Mouse (Mus musculus) MEL (cell line): ENCODE measurements around the gene Wdr4. TPM values are rescaled to one million over a fixed set of nuclear protein-coding genes. Genes with fewer than 3 reads are reported as not detected.

ENCODE experiments used
- DNase-seq: peaks from one replicate; pipeline ENCODE4 v3.0.0; 2011; ENCODE audit warnings: low read depth, low spot score
- H3K27ac ChIP-seq: 2 replicates; pipeline ENCODE4 v1.5.1; 2012; ENCODE audit warnings: low read depth, mild to moderate bottlenecking, control low read depth, low read length, moderate library complexity; ENCODE audit not compliant: control insufficient read depth
- H3K27me3 ChIP-seq, 2 experiments: fragments of 150-350 bp in 1 of 2; sonication (generic) in 1 of 2; 2 replicates each; pipeline ENCODE4 v1.6.1; 2012; ENCODE audit warnings: low read length in 2 of 2, mild to moderate bottlenecking in 2 of 2, improper control_type of control experiment in 1 of 2, moderate library complexity in 1 of 2; ENCODE audit not compliant: insufficient read depth in 2 of 2, control insufficient read depth in 1 of 2
- H3K36me3 ChIP-seq, 2 experiments: 2 replicates each; pipeline ENCODE4 v1.6.1; 2012 to 2014; ENCODE audit warnings: low read length in 2 of 2, improper control_type of control experiment in 1 of 2, inconsistent platforms in 1 of 2, mild to moderate bottlenecking in 1 of 2; ENCODE audit not compliant: insufficient read depth in 2 of 2, control insufficient read depth in 1 of 2
- H3K4me1 ChIP-seq, 2 experiments: fragments of 150-350 bp in 1 of 2; sonication (generic) in 1 of 2; 2 replicates each; pipeline ENCODE4 v1.6.1; 2012; ENCODE audit warnings: low read length in 2 of 2, improper control_type of control experiment in 1 of 2, mild to moderate bottlenecking in 1 of 2; ENCODE audit not compliant: insufficient read depth in 2 of 2, control insufficient read depth in 1 of 2
- H3K4me3 ChIP-seq, 2 experiments: fragments of 150-350 bp in 1 of 2; sonication (generic) in 1 of 2; 2 replicates each; pipeline ENCODE4 v1.5.1; 2012; ENCODE audit warnings: low read depth in 2 of 2, low read length in 2 of 2, mild to moderate bottlenecking in 2 of 2, moderate library complexity in 2 of 2, control low read depth in 1 of 2, improper control_type of control experiment in 1 of 2; ENCODE audit not compliant: control insufficient read depth in 1 of 2, insufficient read depth in 1 of 2
- H3K79me2 ChIP-seq: 2 replicates; pipeline ENCODE4 v1.6.1; 2012; ENCODE audit warnings: mild to moderate bottlenecking, low read length, moderate library complexity; ENCODE audit not compliant: control insufficient read depth, poor library complexity, insufficient read depth
- H3K9ac ChIP-seq: 2 replicates; pipeline ENCODE4 v1.6.1; 2012; ENCODE audit warnings: low read depth, mild to moderate bottlenecking, control low read depth, low read length, moderate library complexity; ENCODE audit not compliant: control insufficient read depth, poor library complexity, severe bottlenecking
- H3K9me3 ChIP-seq: fragments of 150-350 bp; sonication (generic); replicated peaks from 2 replicates; pipeline ENCODE4 v1.6.1; 2012; ENCODE audit warnings: mild to moderate bottlenecking, low read length, improper control_type of control experiment, moderate library complexity; ENCODE audit not compliant: insufficient read depth
- BHLHE40 ChIP-seq: IDR thresholded peaks from 2 replicates; pipeline ENCODE4 v1.6.1; 2012; ENCODE audit warnings: low read depth, mild to moderate bottlenecking, inconsistent platforms, low read length, improper control_type of control experiment, borderline replicate concordance
- CTCF ChIP-seq, 3 experiments: IDR thresholded peaks in 2 of 3; conservative IDR thresholded peaks in 1 of 3; 2 replicates each; pipeline ENCODE4 v1.5.1; 2011 to 2012; ENCODE audit warnings: low read length in 3 of 3, low read depth in 2 of 3, mild to moderate bottlenecking in 2 of 3, improper control_type of control experiment in 1 of 3, inconsistent platforms in 1 of 3, mixed read lengths in 1 of 3, moderate library complexity in 1 of 3; ENCODE audit not compliant: control insufficient read depth in 1 of 3, insufficient read depth in 1 of 3, poor library complexity in 1 of 3, severe bottlenecking in 1 of 3
- E2F4 ChIP-seq: IDR thresholded peaks from 2 replicates; pipeline ENCODE4 v1.6.1; 2011; ENCODE audit warnings: low read depth, low read length, improper control_type of control experiment, borderline replicate concordance
- EP300 ChIP-seq, 2 experiments: IDR thresholded peaks; 2 replicates each; pipeline ENCODE4 v1.6.1; 2011; ENCODE audit warnings: improper control_type of control experiment in 2 of 2, low read length in 2 of 2, low read depth in 1 of 2, mild to moderate bottlenecking in 1 of 2
- GABPA ChIP-seq: IDR thresholded peaks from 2 replicates; pipeline ENCODE4 v1.6.1; 2012; ENCODE audit warnings: low read depth, mild to moderate bottlenecking, inconsistent platforms, low read length, improper control_type of control experiment, moderate library complexity
- HCFC1 ChIP-seq: IDR thresholded peaks from 2 replicates; pipeline ENCODE4 v1.6.1; 2012; ENCODE audit warnings: low read depth, mild to moderate bottlenecking, inconsistent platforms, low read length, improper control_type of control experiment, moderate library complexity
- JUND ChIP-seq: IDR thresholded peaks from 2 replicates; pipeline ENCODE4 v1.6.1; 2011; ENCODE audit warnings: low read depth, mild to moderate bottlenecking, improper control_type of control experiment, low read length
- MAFK ChIP-seq: IDR thresholded peaks from 2 replicates; pipeline ENCODE4 v1.6.1; 2011; ENCODE audit warnings: low read depth, mild to moderate bottlenecking, low read length, improper control_type of control experiment, borderline replicate concordance
- MAX ChIP-seq: IDR thresholded peaks from 2 replicates; pipeline ENCODE4 v1.6.1; 2011; ENCODE audit warnings: low read length, improper control_type of control experiment
- MAZ ChIP-seq: IDR thresholded peaks from 2 replicates; pipeline ENCODE4 v1.6.1; 2012; ENCODE audit warnings: low read depth, mild to moderate bottlenecking, inconsistent platforms, low read length, improper control_type of control experiment
- MEF2A ChIP-seq: IDR thresholded peaks from 2 replicates; pipeline ENCODE4 v1.6.1; 2014; ENCODE audit warnings: low read depth, mild to moderate bottlenecking, inconsistent platforms, low read length, improper control_type of control experiment; ENCODE audit not compliant: poor library complexity, insufficient replicate concordance, severe bottlenecking; ENCODE audit errors: extremely low read depth
- MYB ChIP-seq: IDR thresholded peaks from 2 replicates; pipeline ENCODE4 v1.6.1; 2011; ENCODE audit warnings: mild to moderate bottlenecking, low read depth, low read length, improper control_type of control experiment
- MYC ChIP-seq: IDR thresholded peaks from 2 replicates; pipeline ENCODE4 v1.6.1; 2011; ENCODE audit warnings: low read depth, mild to moderate bottlenecking, low read length, improper control_type of control experiment, moderate library complexity
- NELFE ChIP-seq: IDR thresholded peaks from 2 replicates; pipeline ENCODE4 v1.6.1; 2011; ENCODE audit warnings: low read depth, low read length, improper control_type of control experiment
- NRF1 ChIP-seq: IDR thresholded peaks from 2 replicates; pipeline ENCODE4 v1.6.1; 2014; ENCODE audit warnings: low read depth, mild to moderate bottlenecking, inconsistent platforms, low read length, improper control_type of control experiment, moderate library complexity; ENCODE audit not compliant: poor library complexity, insufficient read depth, severe bottlenecking
- POLR2AphosphoS2 ChIP-seq: IDR thresholded peaks from 2 replicates; pipeline ENCODE4 v1.6.1; 2011; ENCODE audit warnings: low read length, improper control_type of control experiment
- RAD21 ChIP-seq: IDR thresholded peaks from 2 replicates; pipeline ENCODE4 v1.6.1; 2011; ENCODE audit warnings: mild to moderate bottlenecking, low read depth, low read length, improper control_type of control experiment
- SMC3 ChIP-seq: IDR thresholded peaks from 2 replicates; pipeline ENCODE4 v1.6.1; 2011; ENCODE audit warnings: low read depth, low read length, improper control_type of control experiment
- TAL1 ChIP-seq: IDR thresholded peaks from 2 replicates; pipeline ENCODE4 v1.6.1; 2012; ENCODE audit warnings: mild to moderate bottlenecking, inconsistent platforms, low read length, moderate library complexity, mixed read lengths
- TBP ChIP-seq: IDR thresholded peaks from 2 replicates; pipeline ENCODE4 v1.8.0; 2011; ENCODE audit warnings: low read depth, low read length, improper control_type of control experiment
- ZC3H11A ChIP-seq: IDR thresholded peaks from 2 replicates; pipeline ENCODE4 v1.6.1; 2012; ENCODE audit warnings: low read depth, mild to moderate bottlenecking, inconsistent platforms, low read length, improper control_type of control experiment
- ZKSCAN1 ChIP-seq: IDR thresholded peaks from 2 replicates; pipeline ENCODE4 v1.6.1; 2012; ENCODE audit warnings: low read depth, mild to moderate bottlenecking, inconsistent platforms, low read length, improper control_type of control experiment, moderate library complexity
- ZNF384 ChIP-seq: IDR thresholded peaks from 2 replicates; pipeline ENCODE4 v1.6.1; 2012; ENCODE audit warnings: low read depth, mild to moderate bottlenecking, inconsistent platforms, low read length, improper control_type of control experiment
- polyA plus RNA-seq, 2 experiments: library from polyadenylated mRNA; stranded (reverse) in 1 of 2; unstranded in 1 of 2; fragments of >175 nt in 1 of 2; fragments of >200 nt in 1 of 2; gene quantifications; 2 replicates each; pipeline versions ENCODE4 v1.2.1 to v1.2.4; 2012; ENCODE audit warnings: low replicate concordance in 2 of 2, low read depth in 1 of 2; ENCODE audit not compliant: insufficient read length in 2 of 2, insufficient read depth in 1 of 2, missing spikeins in 1 of 2
- total RNA-seq: library from RNA; depleted of rRNA; stranded (reverse); fragments of 300-350 nt; gene quantifications from 2 replicates; pipeline ENCODE4 v1.2.3, GENCODE M21; 2012

Wdr4 gene
- total and polyA plus RNA-seq, 3 experiments, result 109 to 118 TPM; not detected in 1

GRCm38 (mm10) chr17:31466854-31467253 is 52.9 kb downstream of the Wdr4 start:
- H3K36me3 ChIP-seq, result no peaks in the 10 kb centered on the region
- peak; percentile 62 to 86 (median 73) for TF ChIP-seq CTCF (IDR thresholded peaks at IDR 0.05 in 2 of 3, conservative IDR thresholded peaks at IDR 0.05 in 1 of 3; ENCODE audit: control insufficient read depth in 1 of 3, insufficient read depth in 1 of 3, low read depth in 2 of 3, low read length in 3 of 3, poor library complexity in 1 of 3, severe bottlenecking in 1 of 3)
- peak; percentile 22; the same call in 1 of the 2 replicates for TF ChIP-seq ZC3H11A
- peak; percentile 60 for TF ChIP-seq SMC3
- no peak for TF ChIP-seq MEF2A
- no peak for TF ChIP-seq MAX
- TF ChIP-seq ZNF384, result no peak
- no peak for TF ChIP-seq EP300 (IDR thresholded peaks at IDR 0.05; ENCODE audit: low read depth in 1 of 2, low read length in 2 of 2)
- no peak for TF ChIP-seq TAL1
- TF ChIP-seq RAD21, result peak; percentile 45
- peaks cover 0 to 2% of the 10 kb centered on the region in 2 experiments; a peak in 1 of 4 replicates for H3K27me3 ChIP-seq
- no peak overlapping the region for H3K9ac ChIP-seq
- peak; percentile 50 for DNase-seq
- H3K79me2 ChIP-seq, result no peaks in the 10 kb centered on the region
- H3K4me3 ChIP-seq, result no peak overlapping the region
- H3K27ac ChIP-seq, result no peak overlapping the region
- H3K4me1 ChIP-seq, result no peaks in the 10 kb centered on the region
- no peaks in the 10 kb centered on the region for H3K9me3 ChIP-seq

- no peak for DNase-seq
- Histone ChIP-seq H3K9ac (no peak overlapping the region), H3K9me3 (no peaks in the 10 kb centered on the region), H3K36me3 (no peaks in the 10 kb centered on the region), H3K27ac (no peak overlapping the region), H3K27me3 (peaks cover 0 to 8% of the 10 kb centered on the region in 2 experiments; a peak in 3 of 4 replicates), H3K4me3 (no peak overlapping the region), H3K79me2 (no peaks in the 10 kb centered on the region), H3K4me1 (no peaks in the 10 kb centered on the region)
- TF ChIP-seq E2F4, result no peak
- no peak for TF ChIP-seq ZNF384
- no peak for TF ChIP-seq HCFC1
- no peak for TF ChIP-seq POLR2AphosphoS2
- TF ChIP-seq EP300 (IDR thresholded peaks at IDR 0.05; ENCODE audit: low read depth in 1 of 2, low read length in 2 of 2), result no peak
- TF ChIP-seq TAL1, result no peak
- no peak for TF ChIP-seq MAZ
- no peak for TF ChIP-seq MEF2A
- no peak for TF ChIP-seq MAFK
Measured at GRCm38 (mm10) chr17:31462506-31462905, 57.3 kb downstream of the Wdr4 start.

GRCm38 (mm10) chr17:31460416-31460815 is 59.4 kb downstream of the Wdr4 start:
- no peak overlapping the region for H3K27ac ChIP-seq
- H3K4me3 ChIP-seq, result no peak overlapping the region
- H3K4me1 ChIP-seq, result no peaks in the 10 kb centered on the region
- no peak overlapping the region for H3K9ac ChIP-seq
- peaks cover 0 to 12% of the 10 kb centered on the region in 2 experiments; a peak in 3 of 4 replicates for H3K27me3 ChIP-seq
- no peaks in the 10 kb centered on the region for H3K79me2 ChIP-seq
- H3K36me3 ChIP-seq, result no peaks in the 10 kb centered on the region
- no peaks in the 10 kb centered on the region for H3K9me3 ChIP-seq
- no peak for DNase-seq
- TF ChIP-seq MAFK, result no peak
- no peak for TF ChIP-seq ZKSCAN1
- no peak for TF ChIP-seq NELFE
- no peak for TF ChIP-seq JUND
- TF ChIP-seq HCFC1, result no peak
- no peak for TF ChIP-seq MEF2A
- TF ChIP-seq CTCF (IDR thresholded peaks at IDR 0.05 in 2 of 3, conservative IDR thresholded peaks at IDR 0.05 in 1 of 3; ENCODE audit: control insufficient read depth in 1 of 3, insufficient read depth in 1 of 3, low read depth in 2 of 3, low read length in 3 of 3, poor library complexity in 1 of 3, severe bottlenecking in 1 of 3), result no peak
- no peak for TF ChIP-seq POLR2AphosphoS2
- no peak for TF ChIP-seq E2F4
- no peak for TF ChIP-seq EP300 (IDR thresholded peaks at IDR 0.05; ENCODE audit: low read depth in 1 of 2, low read length in 2 of 2)
- no peak for TF ChIP-seq GABPA
- TF ChIP-seq MYC, result no peak
- TF ChIP-seq MYB, result no peak
- no peak for TF ChIP-seq SMC3
- no peak for TF ChIP-seq TBP
- TF ChIP-seq NRF1, result no peak
- no peak for TF ChIP-seq BHLHE40
